Mouse (Mus musculus): ENCODE measurements around the gene Skil. TPM values are rescaled to one million over a fixed set of nuclear protein-coding genes. Genes with fewer than 3 reads are reported as not detected.

The Skil gene
- polyA plus RNA-seq (2016; fragmentation: Nextera tagmentation; extraction: Ambion mirVana), result 33.5 and 34.9 TPM in 2 replicates

DNA sequence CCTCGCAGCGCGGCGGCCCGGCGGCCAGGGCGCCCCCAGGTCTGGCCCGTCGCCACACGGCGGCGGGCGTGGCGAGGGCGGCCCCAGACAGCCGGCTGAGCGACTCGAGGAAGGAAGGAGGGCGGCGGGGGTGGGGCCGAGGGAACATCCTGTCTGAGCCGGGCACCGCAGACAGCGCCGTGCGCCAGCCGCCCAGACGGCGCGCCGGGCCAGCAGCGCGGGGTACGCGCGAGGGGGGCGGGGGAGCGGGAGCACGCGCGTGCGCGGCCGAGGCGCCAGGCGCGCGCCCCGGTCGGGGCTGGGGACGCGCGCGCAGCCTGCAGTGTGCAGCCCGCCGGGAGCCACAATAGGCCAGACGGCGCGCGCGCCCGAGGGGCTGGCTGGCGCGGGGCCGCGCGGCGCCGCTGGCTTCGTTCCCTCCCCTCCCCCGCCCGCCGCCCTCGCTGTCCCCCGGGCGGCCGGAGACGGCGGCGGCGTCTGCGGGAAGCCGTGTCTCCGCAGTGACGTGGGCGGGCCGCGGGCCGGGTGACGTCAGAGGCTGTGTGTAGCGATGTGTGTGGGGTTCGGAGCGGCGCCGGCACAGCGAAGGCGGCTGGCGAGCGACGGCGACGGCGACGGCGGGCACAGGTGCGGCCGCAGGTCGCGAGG, at the start of gene Skil:
TSS of gene Skil (plus strand) at position 528 of the 648 bp plus-strand sequence.
- Histone ChIP-seq H3K4me1 (peaks cover 20% of the 10 kb centered on the region; the same call in 1 of the 2 replicates), H3K9ac (peak within 1 kb of the TSS; percentile 93), H3K4me3 (peak within 1 kb of the TSS; percentile 99), H3K27me3 (no peaks in the 10 kb centered on the region), H3K36me3 (0 out of 2 replicates have a peak, but pooled peaks cover 4% of the 10 kb centered on the region), H3K9me3 (no peaks in the 10 kb centered on the region), H3K27ac (peak within 1 kb of the TSS; percentile 99), H3K4me2 (replicated peaks) (peak within 1 kb of the TSS; percentile 74)
- 0% methylated on average over 28 of the region's 109 CpGs for WGBS
- peak; percentile 95 for ATAC-seq (ENCODE audit: insufficient number of reproducible peaks, insufficient read depth, low FRiP score, low TSS enrichment)

DNA sequence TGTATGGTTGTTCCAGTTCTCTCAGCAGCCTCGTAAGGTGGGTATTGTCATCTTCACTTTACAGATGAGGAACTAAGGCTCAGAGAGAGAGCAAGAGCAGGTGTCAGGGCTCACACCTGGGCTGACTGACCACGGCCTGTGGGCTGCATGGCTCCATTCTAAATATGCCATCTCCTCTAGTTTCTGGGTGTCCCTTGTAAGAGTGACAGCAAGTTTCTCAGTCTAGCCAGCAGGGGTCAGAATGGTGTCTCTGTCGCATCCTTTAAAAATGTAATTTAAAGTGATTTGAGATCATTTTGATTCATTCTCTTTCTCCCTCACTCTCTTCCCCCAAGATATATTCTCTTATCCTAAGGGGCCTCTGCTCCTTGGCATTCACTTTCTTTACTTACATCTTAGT, 47.6 kb upstream of the Skil start:
- H3K4me1 ChIP-seq, result no peaks in the 10 kb centered on the region
- H3K36me3 ChIP-seq, result peaks cover 38% of the 10 kb centered on the region
- no peak overlapping the region for H3K27ac ChIP-seq
- no peak overlapping the region for H3K4me2 ChIP-seq (replicated peaks)
- H3K27me3 ChIP-seq, result no peaks in the 10 kb centered on the region
- no peak for ATAC-seq (ENCODE audit: insufficient number of reproducible peaks, insufficient read depth, low FRiP score, low TSS enrichment)
- WGBS, result 77% methylated on average over 3 of the region's 3 CpGs
- H3K4me3 ChIP-seq, result no peak overlapping the region
- H3K9ac ChIP-seq, result no peak overlapping the region
- H3K9me3 ChIP-seq, result no peaks in the 10 kb centered on the region

GRCm38 (mm10) chr3:31049087-31049486, 45.8 kb upstream of the Skil start:
- no peak overlapping the region for H3K9ac ChIP-seq
- ATAC-seq (ENCODE audit: insufficient number of reproducible peaks, insufficient read depth, low FRiP score, low TSS enrichment), result no peak
- H3K4me2 ChIP-seq (replicated peaks), result no peak overlapping the region
- H3K27me3 ChIP-seq, result no peaks in the 10 kb centered on the region
- no peaks in the 10 kb centered on the region for H3K9me3 ChIP-seq
- peaks cover 28% of the 10 kb centered on the region for H3K36me3 ChIP-seq
- no peaks in the 10 kb centered on the region for H3K4me1 ChIP-seq
- WGBS, result 91% methylated on average over 5 of the region's 5 CpGs
- H3K27ac ChIP-seq, result no peak overlapping the region
- no peak overlapping the region for H3K4me3 ChIP-seq

DNA sequence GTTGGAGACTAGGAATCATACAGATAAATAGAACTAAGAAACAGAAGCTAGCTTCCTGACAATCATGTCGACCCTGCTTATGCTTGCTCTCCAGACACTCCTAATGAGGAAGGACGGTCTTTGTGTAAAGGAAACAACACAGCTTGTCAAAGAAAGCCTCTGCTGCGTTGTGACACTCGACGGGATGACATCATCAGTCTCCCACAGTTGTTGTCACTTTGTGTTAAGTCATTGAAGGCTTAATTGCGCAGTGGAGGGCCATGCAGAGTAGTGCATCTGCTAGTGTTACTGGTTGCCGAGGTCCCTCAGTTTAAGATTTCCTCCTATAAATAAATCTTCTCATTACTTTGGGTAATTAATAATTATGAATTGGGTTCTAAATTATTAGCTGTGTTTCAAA, 44.5 kb upstream of the Skil start:
- 72% methylated on average over 7 of the region's 7 CpGs for WGBS
- no peaks in the 10 kb centered on the region for H3K4me1 ChIP-seq
- ATAC-seq (ENCODE audit: insufficient number of reproducible peaks, insufficient read depth, low FRiP score, low TSS enrichment), result no peak
- H3K4me3 ChIP-seq, result no peak overlapping the region
- no peaks in the 10 kb centered on the region for H3K27me3 ChIP-seq
- H3K4me2 ChIP-seq (replicated peaks), result no peak overlapping the region
- no peak overlapping the region for H3K9ac ChIP-seq
- H3K27ac ChIP-seq, result no peak overlapping the region
- H3K9me3 ChIP-seq, result no peaks in the 10 kb centered on the region
- peaks cover 28% of the 10 kb centered on the region for H3K36me3 ChIP-seq

GRCm38 (mm10) chr3:31051730-31052129, 43.1 kb upstream of the Skil start:
- Histone ChIP-seq H3K27me3 (no peaks in the 10 kb centered on the region), H3K9ac (no peak overlapping the region), H3K4me1 (no peaks in the 10 kb centered on the region), H3K4me3 (no peak overlapping the region), H3K4me2 (replicated peaks) (no peak overlapping the region), H3K9me3 (no peaks in the 10 kb centered on the region), H3K27ac (no peak overlapping the region), H3K36me3 (peaks cover 28% of the 10 kb centered on the region)
- WGBS, result 79% methylated on average over 9 of the region's 9 CpGs
- no peak for ATAC-seq (ENCODE audit: insufficient number of reproducible peaks, insufficient read depth, low FRiP score, low TSS enrichment)

- Histone ChIP-seq H3K27ac (no peak overlapping the region), H3K27me3 (no peaks in the 10 kb centered on the region), H3K4me1 (no peaks in the 10 kb centered on the region), H3K4me3 (no peak overlapping the region), H3K9me3 (no peaks in the 10 kb centered on the region), H3K36me3 (peaks cover 28% of the 10 kb centered on the region), H3K9ac (no peak overlapping the region), H3K4me2 (replicated peaks) (no peak overlapping the region)
- ATAC-seq (ENCODE audit: insufficient number of reproducible peaks, insufficient read depth, low FRiP score, low TSS enrichment), result no peak
- 97% methylated on average over 9 of the region's 9 CpGs for WGBS
Observed at GRCm38 (mm10) chr3:31053191-31053590, 41.7 kb upstream of the Skil start.

DNA sequence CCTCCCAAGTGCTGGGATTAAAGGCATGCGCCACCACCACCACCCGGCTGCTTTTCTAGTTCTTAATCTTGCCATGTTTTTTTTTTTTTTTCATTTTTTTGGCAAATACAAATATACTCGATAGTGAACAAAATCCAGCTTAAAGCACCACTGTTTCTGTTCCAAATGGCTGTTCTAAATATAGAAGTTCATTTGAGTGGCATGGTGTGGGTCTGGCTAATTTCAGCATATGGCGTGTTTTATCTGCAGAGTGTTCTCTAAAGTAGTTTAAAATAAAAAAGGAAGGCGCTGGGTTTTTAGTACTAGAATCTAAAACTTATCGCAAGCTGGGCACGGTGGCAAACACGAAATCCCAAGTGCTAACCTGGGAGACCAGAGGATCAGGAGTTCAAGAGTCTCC, 40.0 kb upstream of the Skil start:
- H3K4me2 ChIP-seq (replicated peaks), result no peak overlapping the region
- peaks cover 14% of the 10 kb centered on the region for H3K36me3 ChIP-seq
- no peaks in the 10 kb centered on the region for H3K27me3 ChIP-seq
- H3K9me3 ChIP-seq, result no peaks in the 10 kb centered on the region
- ATAC-seq (ENCODE audit: insufficient number of reproducible peaks, insufficient read depth, low FRiP score, low TSS enrichment), result no peak
- H3K27ac ChIP-seq, result no peak overlapping the region
- WGBS, result 91% methylated on average over 8 of the region's 8 CpGs
- H3K4me3 ChIP-seq, result no peak overlapping the region
- H3K4me1 ChIP-seq, result no peaks in the 10 kb centered on the region
- no peak overlapping the region for H3K9ac ChIP-seq

DNA sequence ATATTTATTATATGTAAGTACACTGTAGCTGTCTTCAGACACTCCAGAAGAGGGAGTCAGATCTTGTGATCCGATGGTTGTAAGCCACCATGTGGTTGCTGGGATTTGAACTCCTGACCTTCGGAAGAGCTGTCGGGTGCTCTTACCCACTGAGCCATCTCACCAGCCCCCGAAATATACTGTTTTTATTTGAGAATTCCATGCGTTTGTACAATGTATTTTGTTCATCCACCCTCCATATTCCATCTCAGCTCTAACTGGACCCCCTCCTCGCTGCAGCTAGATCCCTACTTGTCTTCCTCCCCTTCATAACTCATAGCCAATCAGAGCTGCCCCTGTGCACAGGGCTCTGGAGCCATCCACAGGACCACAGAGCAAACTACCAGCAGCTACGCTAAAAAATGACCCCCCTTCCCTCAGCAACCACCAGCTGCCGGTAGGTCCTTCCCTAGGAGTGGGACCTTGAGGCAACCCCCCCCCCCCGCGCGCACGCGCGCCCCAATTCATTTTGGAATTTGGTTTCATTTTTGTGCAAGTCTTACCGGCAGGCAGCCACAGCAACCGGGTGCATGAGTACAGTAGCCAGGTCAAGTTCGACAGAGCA, 38.7 kb upstream of the Skil start:
- no peaks in the 10 kb centered on the region for H3K9me3 ChIP-seq
- peak; percentile 41; the same call in 1 of the 2 replicates for ATAC-seq (ENCODE audit: insufficient number of reproducible peaks, insufficient read depth, low FRiP score, low TSS enrichment)
- peak overlapping the region; percentile 55 for H3K4me2 ChIP-seq (replicated peaks)
- no peaks in the 10 kb centered on the region for H3K27me3 ChIP-seq
- H3K4me3 ChIP-seq, result peak overlapping the region; percentile 41
- no peak overlapping the region; the same call in 1 of the 2 replicates for H3K27ac ChIP-seq
- 0 out of 2 replicates have a peak overlapping the region, but pooled peaks have one; percentile 20 for H3K9ac ChIP-seq
- WGBS, result 24% methylated on average over 17 of the region's 17 CpGs
- peaks cover 6% of the 10 kb centered on the region for H3K4me1 ChIP-seq
- H3K36me3 ChIP-seq, result peaks cover 6% of the 10 kb centered on the region

- peak overlapping the region; percentile 20; the same call in 1 of the 2 replicates for H3K9ac ChIP-seq
- 3% methylated on average over 30 of the region's 30 CpGs for WGBS
- no peaks in the 10 kb centered on the region for H3K36me3 ChIP-seq
- H3K4me3 ChIP-seq, result peak overlapping the region; percentile 41
- peak overlapping the region; percentile 55 for H3K4me2 ChIP-seq (replicated peaks)
- H3K4me1 ChIP-seq, result peaks cover 8% of the 10 kb centered on the region
- ATAC-seq (ENCODE audit: insufficient number of reproducible peaks, insufficient read depth, low FRiP score, low TSS enrichment), result peak; percentile 71
- H3K27me3 ChIP-seq, result no peaks in the 10 kb centered on the region
- H3K9me3 ChIP-seq, result no peaks in the 10 kb centered on the region
- peak overlapping the region; percentile 83 for H3K27ac ChIP-seq
Observed at GRCm38 (mm10) chr3:31056651-31057627, 37.9 kb upstream of the Skil start.

GRCm38 (mm10) chr3:31060745-31061102, 34.1 kb upstream of the Skil start:
- 72% methylated on average over 8 of the region's 8 CpGs for WGBS
- H3K9ac ChIP-seq, result no peak overlapping the region
- H3K27ac ChIP-seq, result no peak overlapping the region
- no peaks in the 10 kb centered on the region for H3K27me3 ChIP-seq
- no peak overlapping the region for H3K4me3 ChIP-seq
- ATAC-seq (ENCODE audit: insufficient number of reproducible peaks, insufficient read depth, low FRiP score, low TSS enrichment), result no peak
- peak overlapping the region; percentile 11; the same call in 1 of the 2 replicates for H3K4me2 ChIP-seq (replicated peaks)
- H3K9me3 ChIP-seq, result no peaks in the 10 kb centered on the region
- H3K36me3 ChIP-seq, result no peaks in the 10 kb centered on the region
- H3K4me1 ChIP-seq, result peaks cover 8% of the 10 kb centered on the region

DNA sequence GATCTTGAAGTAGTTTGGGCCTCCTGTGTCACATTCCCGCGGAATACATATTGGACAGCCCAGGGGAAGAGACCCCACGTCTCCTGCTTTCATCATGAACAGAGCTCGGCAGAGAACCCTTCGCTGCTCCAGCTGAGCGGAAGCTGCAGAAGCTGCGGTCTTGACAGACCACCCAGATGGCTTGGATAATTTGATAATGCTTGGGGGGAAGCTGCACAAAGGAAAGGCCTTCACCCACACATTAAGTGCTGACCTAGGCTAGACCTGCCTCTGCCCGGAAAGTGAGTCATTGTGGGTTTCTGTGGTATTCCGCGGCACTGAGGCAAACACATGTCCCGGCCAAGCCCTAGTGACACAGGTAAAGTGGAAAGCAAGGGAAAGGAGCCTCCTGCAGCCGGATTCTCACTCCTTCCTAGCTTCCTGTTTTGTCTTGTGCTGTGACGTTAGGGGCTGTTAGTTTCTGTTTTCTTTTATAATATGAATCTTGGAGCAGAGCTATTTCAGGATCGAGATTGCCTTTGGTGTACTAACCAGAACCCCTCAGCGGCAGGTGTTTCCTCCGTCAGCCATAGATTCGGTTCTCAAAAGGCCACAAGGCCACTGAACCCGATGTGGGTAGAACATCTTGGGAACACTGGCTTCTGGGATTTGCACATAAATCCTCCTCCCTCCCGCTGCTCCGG, 33.6 kb upstream of the Skil start:
- WGBS, result 45% methylated on average over 20 of the region's 20 CpGs
- Histone ChIP-seq H3K27ac (no peak overlapping the region), H3K4me2 (replicated peaks) (peak overlapping the region; percentile 11; the same call in 1 of the 2 replicates), H3K27me3 (no peaks in the 10 kb centered on the region), H3K9me3 (no peaks in the 10 kb centered on the region), H3K4me3 (no peak overlapping the region), H3K9ac (no peak overlapping the region), H3K36me3 (no peaks in the 10 kb centered on the region), H3K4me1 (peaks cover 8% of the 10 kb centered on the region)
- ATAC-seq (ENCODE audit: insufficient number of reproducible peaks, insufficient read depth, low FRiP score, low TSS enrichment), result no peak

Measured in embryonic facial prominence, embryonic 12.5 days (tissue).